Mouse (Mus musculus) hindbrain, embryonic 10.5 days (tissue): Measurements from ENCODE around the gene Rbks. TPM values are rescaled to one million over a fixed set of nuclear protein-coding genes. Genes with fewer than 3 reads are reported as not detected.

ENCODE experiments used
- DNase-seq: peaks from one replicate; pipeline ENCODE4 v3.0.0-alpha.2; 2017; ENCODE audit warnings: low spot score
- H3K27ac ChIP-seq: fragments of 300-500 bp; sonication (generic); 2 replicates; pipeline ENCODE4 v1.5.1; 2016; ENCODE audit warnings: mild to moderate bottlenecking, moderate library complexity
- H3K27me3 ChIP-seq: fragments of 300-500 bp; sonication (generic); 2 replicates; pipeline ENCODE4 v1.6.1; 2016; ENCODE audit warnings: mild to moderate bottlenecking; ENCODE audit not compliant: poor library complexity, insufficient read depth, severe bottlenecking
- H3K36me3 ChIP-seq: fragments of 300-500 bp; sonication (generic); 2 replicates; pipeline ENCODE4 v1.6.1; 2016; ENCODE audit warnings: mild to moderate bottlenecking, moderate library complexity
- H3K4me1 ChIP-seq: fragments of 300-500 bp; sonication (generic); replicated peaks from 2 replicates; pipeline ENCODE4 v1.6.1; 2016; ENCODE audit warnings: mild to moderate bottlenecking
- H3K4me3 ChIP-seq: fragments of 300-500 bp; sonication (generic); 2 replicates; pipeline ENCODE4 v1.5.1; 2016; ENCODE audit warnings: mild to moderate bottlenecking, moderate library complexity
- H3K9me3 ChIP-seq: fragments of 300-500 bp; sonication (generic); 2 replicates; pipeline ENCODE4 v1.6.1; 2016; ENCODE audit warnings: mild to moderate bottlenecking, moderate library complexity
- WGBS: fragments of 180-500 bp; shearing (Covaris S2); methylation state at CpG from one replicate; pipeline ENCODE4 v1.1.7; 2016; 5-methylcytosine and 5-hydroxymethylcytosine counted together
- polyA plus RNA-seq: library from polyadenylated mRNA; unstranded; fragments of >200 nt; fragmentation: Nextera tagmentation; extraction: Ambion mirVana; gene quantifications from 2 replicates; pipeline ENCODE4 v1.2.1, GENCODE M21; 2016

Gene Rbks
- polyA plus RNA-seq, 1 experiment from 2014 or later: 4.3 TPM

GRCm38 (mm10) chr5:31606151-31606550 lies 91.3 kb downstream of the Rbks start:
- Histone ChIP-seq H3K4me1 (no peaks in the 10 kb centered on the region), H3K36me3 (no peaks in the 10 kb centered on the region), H3K9me3 (no peaks in the 10 kb centered on the region), H3K27me3 (no peaks in the 10 kb centered on the region), H3K4me3 (no peak overlapping the region), H3K27ac (no peak overlapping the region)
- WGBS: 60% methylated on average over 3 of the region's 3 CpGs
- no peak for DNase-seq

- 94% methylated on average over 6 of the region's 6 CpGs for WGBS
Observed at GRCm38 (mm10) chr5:31603766-31604165, 93.7 kb downstream of the Rbks start.

GRCm38 (mm10) chr5:31602377-31602776 lies 95.0 kb downstream of the Rbks start:
- Histone ChIP-seq H3K4me3 (no peak overlapping the region), H3K27me3 (peaks cover 7% of the 10 kb centered on the region; the same call in 1 of the 2 replicates), H3K36me3 (no peaks in the 10 kb centered on the region), H3K4me1 (no peaks in the 10 kb centered on the region), H3K27ac (no peak overlapping the region), H3K9me3 (no peaks in the 10 kb centered on the region)
- WGBS: 92% methylated on average over 1 of the region's 1 CpGs
- no peak for DNase-seq

More at GRCm38 (mm10) chr5:31603766-31604165, 93.7 kb downstream of the Rbks start:
- H3K9me3 ChIP-seq: no peaks in the 10 kb centered on the region
- H3K27ac ChIP-seq: no peak overlapping the region
- H3K4me3 ChIP-seq: no peak overlapping the region
- H3K36me3 ChIP-seq: no peaks in the 10 kb centered on the region
- H3K4me1 ChIP-seq: no peaks in the 10 kb centered on the region
- no peak for DNase-seq
- H3K27me3 ChIP-seq: no peaks in the 10 kb centered on the region

- no peak overlapping the region for H3K27ac ChIP-seq
- H3K36me3 ChIP-seq: no peaks in the 10 kb centered on the region
- no peaks in the 10 kb centered on the region for H3K9me3 ChIP-seq
- no peak for DNase-seq
- 84% methylated on average over 7 of the region's 7 CpGs for WGBS
- no peak overlapping the region for H3K4me3 ChIP-seq
- peaks cover 15% of the 10 kb centered on the region for H3K27me3 ChIP-seq
- peaks cover 10% of the 10 kb centered on the region for H3K4me1 ChIP-seq
Observed at GRCm38 (mm10) chr5:31601162-31601722, 96.2 kb downstream of the Rbks start.

GRCm38 (mm10) chr5:31599161-31599560 lies 98.3 kb downstream of the Rbks start:
- Histone ChIP-seq H3K27ac (no peak overlapping the region), H3K9me3 (no peaks in the 10 kb centered on the region), H3K27me3 (peaks cover 15% of the 10 kb centered on the region), H3K4me1 (peaks cover 11% of the 10 kb centered on the region), H3K36me3 (no peaks in the 10 kb centered on the region), H3K4me3 (no peak overlapping the region)
- no peak for DNase-seq
- WGBS: 92% methylated on average over 2 of the region's 2 CpGs

- peak; percentile 39 for DNase-seq
- H3K27ac ChIP-seq: no peak overlapping the region
- peaks cover 11% of the 10 kb centered on the region for H3K4me1 ChIP-seq
- no peak overlapping the region for H3K4me3 ChIP-seq
- WGBS: 50% methylated on average over 4 of the region's 4 CpGs
- H3K36me3 ChIP-seq: no peaks in the 10 kb centered on the region
- peaks cover 15% of the 10 kb centered on the region for H3K27me3 ChIP-seq
- no peaks in the 10 kb centered on the region for H3K9me3 ChIP-seq
Observed at GRCm38 (mm10) chr5:31598579-31598978, 98.8 kb downstream of the Rbks start.

- Histone ChIP-seq H3K27ac (no peak overlapping the region), H3K9me3 (no peaks in the 10 kb centered on the region), H3K4me3 (no peak overlapping the region), H3K4me1 (peaks cover 11% of the 10 kb centered on the region), H3K36me3 (no peaks in the 10 kb centered on the region), H3K27me3 (peaks cover 15% of the 10 kb centered on the region)
- 83% methylated on average over 7 of the region's 7 CpGs for WGBS
- DNase-seq: no peak
Observed at GRCm38 (mm10) chr5:31598121-31598520, 99.3 kb downstream of the Rbks start.

- no peak overlapping the region for H3K27ac ChIP-seq
- no peak for DNase-seq
- 76% methylated on average over 6 of the region's 6 CpGs for WGBS
- peaks cover 15% of the 10 kb centered on the region for H3K27me3 ChIP-seq
- H3K4me1 ChIP-seq: peaks cover 11% of the 10 kb centered on the region
- no peaks in the 10 kb centered on the region for H3K9me3 ChIP-seq
- H3K4me3 ChIP-seq: no peak overlapping the region
- no peaks in the 10 kb centered on the region for H3K36me3 ChIP-seq
Observed at GRCm38 (mm10) chr5:31597430-31597944, 99.9 kb downstream of the Rbks start.

GRCm38 (mm10) chr5:31596481-31597429 lies 100.7 kb downstream of the Rbks start, which contains the start of gene Mrpl33:
Gene Mrpl33, plus strand, starts transcription at chr5:31596935.
- WGBS: 9% methylated on average over 26 of the region's 26 CpGs
- peak; percentile 50 for DNase-seq
- no peaks in the 10 kb centered on the region for H3K9me3 ChIP-seq
- peak within 1 kb of the TSS; percentile 48 for H3K4me3 ChIP-seq
- H3K4me1 ChIP-seq: peaks cover 11% of the 10 kb centered on the region
- no peaks in the 10 kb centered on the region for H3K36me3 ChIP-seq
- H3K27me3 ChIP-seq: peaks cover 15% of the 10 kb centered on the region
- peak within 1 kb of the TSS; percentile 72 for H3K27ac ChIP-seq

GRCm38 (mm10) chr5:31595868-31596267 lies 101.6 kb downstream of the Rbks start:
- no peaks in the 10 kb centered on the region for H3K36me3 ChIP-seq
- H3K4me1 ChIP-seq: peaks cover 11% of the 10 kb centered on the region
- peaks cover 15% of the 10 kb centered on the region for H3K27me3 ChIP-seq
- no peak overlapping the region for H3K27ac ChIP-seq
- H3K4me3 ChIP-seq: no peak overlapping the region
- no peaks in the 10 kb centered on the region for H3K9me3 ChIP-seq
- WGBS: 54% methylated on average over 4 of the region's 4 CpGs
- DNase-seq: no peak

GRCm38 (mm10) chr5:31591122-31591521 lies 106.3 kb downstream of the Rbks start:
- 92% methylated on average over 7 of the region's 7 CpGs for WGBS
- Histone ChIP-seq H3K27me3 (no peaks in the 10 kb centered on the region), H3K9me3 (no peaks in the 10 kb centered on the region; the same call in 1 of the 2 replicates), H3K4me1 (peaks cover 15% of the 10 kb centered on the region), H3K27ac (no peak overlapping the region), H3K4me3 (no peak overlapping the region), H3K36me3 (no peaks in the 10 kb centered on the region)
- DNase-seq: no peak

- no peaks in the 10 kb centered on the region for H3K27me3 ChIP-seq
- H3K9me3 ChIP-seq: no peaks in the 10 kb centered on the region; the same call in 1 of the 2 replicates
- no peak overlapping the region for H3K4me3 ChIP-seq
- no peak overlapping the region for H3K27ac ChIP-seq
- no peaks in the 10 kb centered on the region for H3K36me3 ChIP-seq
- 73% methylated on average over 14 of the region's 14 CpGs for WGBS
- DNase-seq: no peak
- peaks cover 15% of the 10 kb centered on the region for H3K4me1 ChIP-seq
Observed at GRCm38 (mm10) chr5:31589711-31590319, 107.6 kb downstream of the Rbks start.
